Mouse (Mus musculus) midbrain, embryonic 13.5 days (tissue): ENCODE data around the gene Pde4dip. TPM values are rescaled to one million over a fixed set of nuclear protein-coding genes. Genes with fewer than 3 reads are reported as not detected.

Experiments used
- ATAC-seq: fragments of 200-750 bp; cut with Nextera tagmentation; 2 replicates; pipeline ENCODE4 v1.8.0; 2017; ENCODE audit warnings: mild to moderate bottlenecking, moderate TSS enrichment, moderate library complexity
- H3K27ac ChIP-seq: fragments of 300-500 bp; sonication (generic); 2 replicates; pipeline ENCODE4 v1.5.1; 2015; ENCODE audit warnings: inconsistent platforms, mild to moderate bottlenecking, moderate library complexity
- H3K27me3 ChIP-seq: fragments of 300-500 bp; sonication (generic); 2 replicates; pipeline ENCODE4 v1.6.1; 2015; ENCODE audit warnings: mild to moderate bottlenecking, inconsistent platforms
- H3K36me3 ChIP-seq: fragments of 300-500 bp; sonication (generic); 2 replicates; pipeline ENCODE4 v1.6.1; 2015; ENCODE audit warnings: mild to moderate bottlenecking, inconsistent platforms
- H3K4me1 ChIP-seq: fragments of 300-500 bp; sonication (generic); replicated peaks from 2 replicates; pipeline ENCODE4 v1.6.1; 2015; ENCODE audit warnings: inconsistent platforms
- H3K4me2 ChIP-seq: fragments of 300-500 bp; sonication (generic); replicated peaks from 2 replicates; pipeline ENCODE4 v1.6.1; 2015; ENCODE audit warnings: moderate library complexity, mild to moderate bottlenecking, inconsistent platforms
- H3K4me3 ChIP-seq: fragments of 300-500 bp; sonication (generic); replicated peaks from 2 replicates; pipeline ENCODE4 v1.5.1; 2015; ENCODE audit warnings: mild to moderate bottlenecking, inconsistent platforms
- H3K9ac ChIP-seq: fragments of 300-500 bp; sonication (generic); replicated peaks from 2 replicates; pipeline ENCODE4 v1.6.1; 2015; ENCODE audit warnings: mild to moderate bottlenecking, inconsistent platforms
- H3K9me3 ChIP-seq: fragments of 300-500 bp; sonication (generic); 2 replicates; pipeline ENCODE4 v1.6.1; 2016; ENCODE audit warnings: mild to moderate bottlenecking, inconsistent platforms
- WGBS: fragments of 180-500 bp; shearing (Covaris S2); methylation state at CpG from one replicate; pipeline ENCODE4 v1.1.7; 2015; 5-methylcytosine and 5-hydroxymethylcytosine counted together
- polyA plus RNA-seq: library from polyadenylated mRNA; unstranded; fragments of >200 nt; fragmentation: Nextera tagmentation; extraction: Ambion mirVana; gene quantifications from 2 replicates; pipeline ENCODE4 v1.2.1, GENCODE M21; 2015

Pde4dip gene
- polyA plus RNA-seq, 1 experiment from 2014 or later, result 46.6 TPM

- Histone ChIP-seq H3K4me1 (peaks cover 11% of the 10 kb centered on the region), H3K27ac (no peak overlapping the region), H3K9ac (no peak overlapping the region), H3K9me3 (no peaks in the 10 kb centered on the region), H3K36me3 (no peaks in the 10 kb centered on the region), H3K4me2 (no peak overlapping the region), H3K4me3 (no peak overlapping the region), H3K27me3 (peaks cover 37% of the 10 kb centered on the region)
- WGBS, result 70% methylated on average over 6 of the region's 6 CpGs
- no peak for ATAC-seq
These were observed 1.7 kb upstream of the Pde4dip start for GRCm38 (mm10) chr3:97890205-97890604.

DNA sequence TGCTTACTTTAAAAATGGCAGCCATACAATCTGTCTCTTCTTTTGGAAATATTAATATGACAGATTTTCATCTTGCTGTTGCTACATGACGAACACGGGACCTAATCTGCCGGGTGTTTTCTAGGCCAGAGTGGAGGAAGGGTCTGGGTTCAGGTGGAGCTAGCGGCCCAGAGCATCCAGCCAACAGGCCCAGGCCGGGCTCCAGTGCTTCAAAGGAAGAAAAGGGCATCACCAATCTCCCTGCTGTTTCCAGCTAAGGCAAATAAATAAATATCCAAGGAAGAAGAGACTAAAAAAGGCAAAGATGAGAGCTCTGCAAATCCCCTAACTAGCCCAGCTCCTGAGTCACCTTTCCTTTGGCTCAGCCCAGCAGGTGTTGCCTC, 731 bp downstream of the Pde4dip start:
- peak overlapping the region; percentile 84 for H3K9ac ChIP-seq

GRCm38 (mm10) chr3:97881576-97881975, 6.9 kb downstream of the Pde4dip start:
- H3K36me3 ChIP-seq, result no peaks in the 10 kb centered on the region
- 95% methylated on average over 5 of the region's 5 CpGs for WGBS
- H3K4me1 ChIP-seq, result no peaks in the 10 kb centered on the region
- no peak overlapping the region for H3K27ac ChIP-seq
- no peaks in the 10 kb centered on the region for H3K9me3 ChIP-seq
- H3K4me2 ChIP-seq, result no peak overlapping the region
- no peak overlapping the region for H3K9ac ChIP-seq
- no peak overlapping the region for H3K4me3 ChIP-seq
- H3K27me3 ChIP-seq, result no peaks in the 10 kb centered on the region
- no peak for ATAC-seq

More for the DNA sequence above, 731 bp downstream of the Pde4dip start:
- WGBS, result 64% methylated on average over 5 of the region's 5 CpGs
- Histone ChIP-seq H3K27me3 (peaks cover 34% of the 10 kb centered on the region), H3K4me1 (peaks cover 11% of the 10 kb centered on the region), H3K9me3 (no peaks in the 10 kb centered on the region), H3K27ac (peak overlapping the region; percentile 74; the same call in 1 of the 2 replicates), H3K4me2 (peak overlapping the region; percentile 87), H3K36me3 (no peaks in the 10 kb centered on the region), H3K4me3 (peak overlapping the region; percentile 64)
- peak; percentile 53 for ATAC-seq

- Histone ChIP-seq H3K36me3 (no peaks in the 10 kb centered on the region), H3K27ac (no peak overlapping the region), H3K4me3 (no peak overlapping the region), H3K4me1 (no peaks in the 10 kb centered on the region), H3K9me3 (no peaks in the 10 kb centered on the region), H3K4me2 (no peak overlapping the region), H3K27me3 (no peaks in the 10 kb centered on the region), H3K9ac (no peak overlapping the region)
- no peak for ATAC-seq
- 18% methylated on average over 5 of the region's 5 CpGs for WGBS
These were observed 9.3 kb downstream of the Pde4dip start for GRCm38 (mm10) chr3:97879222-97879621.

GRCm38 (mm10) chr3:97876259-97876658, 12.2 kb downstream of the Pde4dip start:
- Histone ChIP-seq H3K9ac (no peak overlapping the region), H3K27ac (no peak overlapping the region), H3K4me1 (no peaks in the 10 kb centered on the region), H3K9me3 (no peaks in the 10 kb centered on the region), H3K36me3 (no peaks in the 10 kb centered on the region), H3K4me3 (no peak overlapping the region), H3K4me2 (no peak overlapping the region), H3K27me3 (no peaks in the 10 kb centered on the region)
- ATAC-seq, result no peak
- WGBS, result 42% methylated on average over 8 of the region's 8 CpGs

- no peaks in the 10 kb centered on the region for H3K4me1 ChIP-seq
- ATAC-seq, result no peak
- peaks cover under 1% of the 10 kb centered on the region; the same call in 1 of the 2 replicates for H3K27me3 ChIP-seq
- no peak overlapping the region for H3K4me3 ChIP-seq
- no peak overlapping the region for H3K9ac ChIP-seq
- no peaks in the 10 kb centered on the region for H3K9me3 ChIP-seq
- no peak overlapping the region for H3K27ac ChIP-seq
- H3K36me3 ChIP-seq, result no peaks in the 10 kb centered on the region
- H3K4me2 ChIP-seq, result no peak overlapping the region
- 22% methylated on average over 5 of the region's 5 CpGs for WGBS
These were observed 13.7 kb downstream of the Pde4dip start for GRCm38 (mm10) chr3:97874777-97875176.

DNA sequence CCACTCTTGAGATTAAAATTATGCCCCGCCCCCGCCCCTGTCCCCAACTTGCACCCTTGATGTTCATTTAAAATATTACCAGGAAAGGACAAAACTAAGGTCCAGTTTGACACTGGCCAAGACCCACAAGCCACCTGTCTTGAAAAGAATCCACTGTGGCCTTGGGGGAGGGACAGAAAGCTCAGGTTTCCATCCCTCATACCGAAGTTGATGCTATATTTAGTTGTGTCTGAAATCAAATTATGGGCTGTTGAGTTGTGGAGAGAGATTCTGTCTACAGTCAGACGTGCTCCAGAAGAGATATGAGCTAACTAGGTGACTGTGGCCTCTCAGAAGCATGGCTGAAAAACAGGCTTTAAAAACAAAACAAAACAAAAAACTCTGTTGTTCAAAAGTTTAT, 18.8 kb downstream of the Pde4dip start:
- H3K4me1 ChIP-seq, result peaks cover 18% of the 10 kb centered on the region
- no peak overlapping the region for H3K9ac ChIP-seq
- no peak for ATAC-seq
- 83% methylated on average over 4 of the region's 4 CpGs for whole genome bisulfite sequencing
- H3K4me3 ChIP-seq, result no peak overlapping the region
- H3K27me3 ChIP-seq, result peaks cover 27% of the 10 kb centered on the region
- H3K9me3 ChIP-seq, result no peaks in the 10 kb centered on the region
- no peaks in the 10 kb centered on the region for H3K36me3 ChIP-seq
- H3K4me2 ChIP-seq, result no peak overlapping the region
- no peak overlapping the region for H3K27ac ChIP-seq

DNA sequence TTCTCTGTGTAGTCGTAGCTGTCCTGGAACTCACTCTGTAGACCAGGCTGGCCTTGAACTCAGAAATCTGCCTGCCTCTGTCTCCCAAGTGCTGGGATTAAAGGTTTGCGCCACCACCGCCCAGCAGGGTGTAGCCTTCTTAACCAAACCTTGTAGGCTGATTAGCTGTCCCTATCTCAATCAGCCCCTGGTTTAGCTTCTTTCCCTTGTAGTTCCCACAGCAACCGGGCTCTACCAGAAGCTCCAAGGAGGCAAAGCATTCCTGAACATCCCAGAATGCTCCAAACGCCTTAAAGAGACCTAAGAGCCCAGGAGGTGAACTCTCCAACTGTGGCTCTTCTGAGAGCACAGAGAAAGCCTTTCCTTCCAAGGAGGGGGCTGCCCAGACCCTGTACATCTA, 19.8 kb downstream of the Pde4dip start:
- 42% methylated on average over 5 of the region's 5 CpGs for WGBS
- no peak overlapping the region for H3K27ac ChIP-seq
- H3K27me3 ChIP-seq, result peaks cover 27% of the 10 kb centered on the region
- peaks cover 18% of the 10 kb centered on the region for H3K4me1 ChIP-seq
- no peaks in the 10 kb centered on the region for H3K36me3 ChIP-seq
- no peak overlapping the region for H3K4me3 ChIP-seq
- no peaks in the 10 kb centered on the region for H3K9me3 ChIP-seq
- ATAC-seq, result no peak
- H3K4me2 ChIP-seq, result no peak overlapping the region
- no peak overlapping the region for H3K9ac ChIP-seq

DNA sequence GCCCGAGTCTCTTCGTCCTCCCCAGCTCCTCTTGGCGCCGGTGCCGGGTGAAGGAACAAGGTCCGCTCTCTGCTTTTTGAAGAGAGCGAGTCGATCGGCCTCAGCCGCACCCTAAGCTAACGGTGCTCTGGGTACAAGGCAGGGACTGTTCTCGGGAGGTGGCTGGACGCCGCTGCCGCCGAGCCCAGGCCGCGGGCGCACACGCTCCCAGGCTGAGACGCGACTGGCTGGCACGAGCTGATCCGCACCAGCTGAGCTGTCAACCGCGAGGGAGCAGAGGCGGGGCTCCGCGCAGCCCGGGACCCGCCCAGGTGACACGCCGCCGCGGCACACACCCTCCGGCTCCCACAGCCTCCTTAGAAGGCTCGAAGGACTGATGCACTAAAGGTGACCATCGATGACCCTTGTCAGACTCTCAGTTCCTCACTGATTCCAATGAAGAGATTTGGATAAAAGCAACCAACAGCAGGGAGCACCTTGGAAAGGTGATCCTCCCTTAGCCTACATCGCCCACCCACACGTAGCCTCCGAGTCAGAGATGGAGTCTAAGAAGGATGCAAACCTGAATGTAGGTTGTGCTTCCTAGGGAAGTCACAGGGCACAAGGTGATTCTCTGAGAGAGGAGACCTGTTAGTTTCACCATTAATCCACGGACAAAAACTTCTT, 20.4 kb downstream of the Pde4dip start:
- peak; percentile 96 for ATAC-seq
- no peak overlapping the region for H3K27ac ChIP-seq

DNA sequence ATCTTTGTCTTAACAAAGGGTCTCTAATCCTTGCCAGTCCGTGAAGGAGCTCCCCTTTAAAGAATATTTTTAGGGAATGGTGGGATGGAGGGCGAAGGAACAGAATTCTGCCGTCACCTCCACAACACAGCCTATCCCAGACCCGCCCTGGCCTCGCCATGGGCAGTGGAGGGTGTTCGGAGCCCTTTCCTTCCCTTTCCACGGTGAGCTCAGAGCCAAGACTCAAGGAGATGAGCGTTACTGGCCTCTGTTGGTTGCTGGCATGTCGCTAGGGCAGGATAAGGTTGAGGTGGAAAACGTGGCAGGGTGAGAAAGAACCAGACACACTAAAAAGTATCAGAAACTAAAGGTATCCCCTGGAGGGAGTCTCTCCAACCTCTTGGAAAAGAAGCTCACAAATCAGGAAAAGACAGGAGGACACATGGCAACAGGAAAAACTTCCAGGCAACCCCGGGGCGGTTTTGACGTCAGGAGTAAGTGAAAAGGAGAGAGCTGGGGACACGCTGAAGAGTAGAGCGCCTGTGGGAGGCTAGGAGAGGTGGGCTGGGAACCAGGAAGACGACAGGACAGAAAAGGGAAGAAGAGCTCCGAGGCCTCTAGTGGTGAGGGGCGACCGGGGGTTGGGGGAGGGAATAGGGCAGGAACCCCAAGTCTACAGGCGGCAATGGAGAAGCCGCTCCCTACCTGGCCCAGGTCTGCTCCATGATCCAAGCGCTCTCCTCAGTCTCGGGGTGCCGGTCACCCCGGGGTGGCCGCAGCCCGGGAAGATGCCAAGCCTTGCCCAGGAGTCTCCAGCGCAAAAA, 21.1 kb downstream of the Pde4dip start:
- ATAC-seq, result peak; percentile 74
- Histone ChIP-seq H3K9me3 (no peaks in the 10 kb centered on the region), H3K9ac (peak overlapping the region; percentile 70), H3K4me1 (peaks cover 18% of the 10 kb centered on the region), H3K27ac (no peak overlapping the region), H3K4me2 (peak overlapping the region; percentile 84), H3K27me3 (peaks cover 27% of the 10 kb centered on the region), H3K4me3 (peak overlapping the region; percentile 53), H3K36me3 (no peaks in the 10 kb centered on the region)
- WGBS, result 1% methylated on average over 28 of the region's 28 CpGs

More for the DNA sequence above, 20.4 kb downstream of the Pde4dip start:
- Histone ChIP-seq H3K4me2 (peak overlapping the region; percentile 84), H3K4me1 (peaks cover 18% of the 10 kb centered on the region), H3K9me3 (no peaks in the 10 kb centered on the region), H3K4me3 (peak overlapping the region; percentile 53), H3K27me3 (peaks cover 27% of the 10 kb centered on the region), H3K9ac (peak overlapping the region; percentile 70), H3K36me3 (no peaks in the 10 kb centered on the region)
- 3% methylated on average over 42 of the region's 42 CpGs for WGBS

DNA sequence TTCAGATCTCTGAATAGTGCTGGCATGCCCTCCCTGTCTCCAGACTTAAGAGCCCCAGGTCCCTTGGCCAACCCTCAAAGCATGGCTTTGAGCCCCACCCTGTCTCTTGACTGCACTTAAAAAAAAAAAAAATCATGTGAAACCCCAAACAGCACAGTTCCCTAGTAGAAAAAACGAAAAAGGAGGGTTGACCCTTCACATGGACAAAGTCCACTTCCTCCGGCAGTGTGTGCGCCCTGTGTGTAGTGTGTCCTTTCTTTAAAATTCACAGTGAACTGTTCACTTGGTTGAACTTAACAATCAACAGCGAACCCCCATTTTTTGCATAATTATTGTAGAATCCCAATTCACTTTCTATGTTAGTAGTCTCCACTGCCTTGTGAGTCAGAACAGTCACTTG, 21.8 kb downstream of the Pde4dip start:
- WGBS, result 58% methylated on average over 4 of the region's 4 CpGs
- H3K4me2 ChIP-seq, result peak overlapping the region; percentile 84
- no peak for ATAC-seq
- no peaks in the 10 kb centered on the region for H3K9me3 ChIP-seq
- H3K9ac ChIP-seq, result no peak overlapping the region
- peaks cover 18% of the 10 kb centered on the region for H3K4me1 ChIP-seq
- no peak overlapping the region for H3K27ac ChIP-seq
- no peaks in the 10 kb centered on the region for H3K36me3 ChIP-seq
- H3K27me3 ChIP-seq, result peaks cover 27% of the 10 kb centered on the region
- no peak overlapping the region for H3K4me3 ChIP-seq

GRCm38 (mm10) chr3:97860820-97861451, 27.6 kb downstream of the Pde4dip start:
- no peaks in the 10 kb centered on the region for H3K9me3 ChIP-seq
- 91% methylated on average over 7 of the region's 7 CpGs for WGBS
- H3K36me3 ChIP-seq, result no peaks in the 10 kb centered on the region
- no peak overlapping the region for H3K9ac ChIP-seq
- H3K27me3 ChIP-seq, result peaks cover 4% of the 10 kb centered on the region
- H3K4me3 ChIP-seq, result no peak overlapping the region
- no peak overlapping the region for H3K4me2 ChIP-seq
- ATAC-seq, result no peak
- H3K4me1 ChIP-seq, result no peaks in the 10 kb centered on the region
- H3K27ac ChIP-seq, result no peak overlapping the region
